Mouse (Mus musculus) spleen, adult 2 months (tissue): ENCODE measurements around the gene Khk. TPM values are rescaled to one million over a fixed set of nuclear protein-coding genes. Genes with fewer than 3 reads are reported as not detected.

ENCODE experiments used
- DNase-seq, 2 experiments: peaks; one replicate each; pipeline versions ENCODE4 v3.0.0 to v3.0.0-alpha.2; 2012 to 2021; ENCODE audit warnings: low spot score in 2 of 2, low read depth in 1 of 2
- H3K27ac ChIP-seq: fragments of 200-500 bp; 2 replicates; pipeline ENCODE4 v1.5.1; 2012; ENCODE audit warnings: low read length, inconsistent platforms; ENCODE audit not compliant: insufficient read depth
- H3K27me3 ChIP-seq: fragments of 200-500 bp; 2 replicates; pipeline ENCODE4 v1.6.1; 2012; ENCODE audit warnings: mild to moderate bottlenecking, moderate library complexity, low read length, inconsistent platforms; ENCODE audit not compliant: control insufficient read depth, insufficient read depth
- H3K36me3 ChIP-seq: fragments of 200-500 bp; 2 replicates; pipeline ENCODE4 v1.6.1; 2012; ENCODE audit warnings: mild to moderate bottlenecking, low read length, inconsistent platforms; ENCODE audit not compliant: control insufficient read depth, insufficient read depth
- H3K4me1 ChIP-seq: fragments of 200-500 bp; 2 replicates; pipeline ENCODE4 v1.6.1; 2011; ENCODE audit warnings: inconsistent platforms; ENCODE audit not compliant: control insufficient read depth, insufficient read depth, insufficient read length
- H3K4me3 ChIP-seq: fragments of 200-500 bp; 2 replicates; pipeline ENCODE4 v1.5.1; 2011; ENCODE audit warnings: mild to moderate bottlenecking, inconsistent platforms; ENCODE audit not compliant: insufficient read depth, insufficient read length; ENCODE audit errors: extremely low read depth
- CTCF ChIP-seq: fragments of 200-500 bp; IDR thresholded peaks from 2 replicates; pipeline ENCODE4 v1.5.1; 2011; ENCODE audit warnings: mild to moderate bottlenecking, inconsistent platforms; ENCODE audit not compliant: insufficient read depth, insufficient read length, insufficient replicate concordance; ENCODE audit errors: extremely low read depth
- POLR2A ChIP-seq: fragments of 200-500 bp; IDR thresholded peaks from 2 replicates; pipeline ENCODE4 v1.6.1; 2011; ENCODE audit warnings: low read depth, low read length, inconsistent platforms
- WGBS: fragments of 180-500 bp; shearing (Covaris S2); methylation state at CpG from one replicate; pipeline ENCODE4 v1.1.7; 2018; 5-methylcytosine and 5-hydroxymethylcytosine counted together
- polyA plus RNA-seq: library from polyadenylated mRNA; depleted of rRNA; stranded (reverse); fragments of >200 nt; gene quantifications from 2 replicates; pipeline ENCODE4 v1.2.3, GENCODE M21; 2012

Gene Khk
- polyA plus RNA-seq, 1 experiment: 28.0 TPM

- WGBS: 31% methylated on average over 13 of the region's 13 CpGs
- H3K4me3 ChIP-seq: peak within 1 kb of the TSS; percentile 38; the same call in 1 of the 2 replicates
- no peaks in the 10 kb centered on the region for H3K36me3 ChIP-seq
- no peaks in the 10 kb centered on the region for H3K27me3 ChIP-seq
- H3K4me1 ChIP-seq: peaks cover 5% of the 10 kb centered on the region; the same call in 1 of the 2 replicates
- TF ChIP-seq CTCF (no peak), POLR2A (no peak)
- DNase-seq: no peak
- peak within 1 kb of the TSS; percentile 65 for H3K27ac ChIP-seq
These were observed 8.0 kb upstream of the Khk start, which contains the start of gene Emilin1 for GRCm38 (mm10) chr5:30913060-30913841. Gene Emilin1 (plus strand): TSS chr5:30913402.

GRCm38 (mm10) chr5:30914101-30914635 is 7.1 kb upstream of the Khk start:
- Histone ChIP-seq H3K4me3 (peak overlapping the region; percentile 38; the same call in 1 of the 2 replicates), H3K36me3 (no peaks in the 10 kb centered on the region), H3K27me3 (no peaks in the 10 kb centered on the region), H3K27ac (peak overlapping the region; percentile 65), H3K4me1 (peaks cover 5% of the 10 kb centered on the region; the same call in 1 of the 2 replicates)
- WGBS: 44% methylated on average over 7 of the region's 7 CpGs
- DNase-seq: no peak
- TF ChIP-seq POLR2A: no peak
- no peak for TF ChIP-seq CTCF

- TF ChIP-seq POLR2A (no peak), CTCF (no peak)
- 45% methylated on average over 6 of the region's 6 CpGs for WGBS
- no peak for DNase-seq
These were observed 6.4 kb upstream of the Khk start for GRCm38 (mm10) chr5:30914849-30915248.

GRCm38 (mm10) chr5:30915456-30915855 is 5.8 kb upstream of the Khk start:
- Histone ChIP-seq H3K4me3 (peak overlapping the region; percentile 29; the same call in 1 of the 2 replicates), H3K4me1 (peaks cover 5% of the 10 kb centered on the region; the same call in 1 of the 2 replicates), H3K27me3 (no peaks in the 10 kb centered on the region), H3K27ac (peak overlapping the region; percentile 65), H3K36me3 (no peaks in the 10 kb centered on the region)
- DNase-seq: no peak
- WGBS: 21% methylated on average over 9 of the region's 9 CpGs
- no peak for TF ChIP-seq CTCF
- TF ChIP-seq POLR2A: no peak

More at GRCm38 (mm10) chr5:30914849-30915248, 6.4 kb upstream of the Khk start:
- H3K27me3 ChIP-seq: no peaks in the 10 kb centered on the region
- no peaks in the 10 kb centered on the region for H3K36me3 ChIP-seq
- H3K4me3 ChIP-seq: peak overlapping the region; percentile 26
- peaks cover 5% of the 10 kb centered on the region; the same call in 1 of the 2 replicates for H3K4me1 ChIP-seq
- peak overlapping the region; percentile 65; the same call in 1 of the 2 replicates for H3K27ac ChIP-seq

GRCm38 (mm10) chr5:30915974-30916433 is 5.2 kb upstream of the Khk start:
- DNase-seq: peak in 1 of 2 experiments; percentile 53
- Histone ChIP-seq H3K27ac (peak overlapping the region; percentile 24; the same call in 1 of the 2 replicates), H3K27me3 (no peaks in the 10 kb centered on the region), H3K4me1 (peaks cover 5% of the 10 kb centered on the region; the same call in 1 of the 2 replicates), H3K4me3 (no peak overlapping the region), H3K36me3 (no peaks in the 10 kb centered on the region)
- 4% methylated on average over 7 of the region's 7 CpGs for WGBS
- peak; percentile 50; the same call in 1 of the 2 replicates for TF ChIP-seq CTCF
- TF ChIP-seq POLR2A: no peak

- H3K4me3 ChIP-seq: no peak overlapping the region
- TF ChIP-seq CTCF (no peak), POLR2A (no peak)
- no peak for DNase-seq
- H3K27me3 ChIP-seq: no peaks in the 10 kb centered on the region
- no peaks in the 10 kb centered on the region for H3K36me3 ChIP-seq
- peaks cover 5% of the 10 kb centered on the region; the same call in 1 of the 2 replicates for H3K4me1 ChIP-seq
- peak overlapping the region; percentile 24 for H3K27ac ChIP-seq
- WGBS: 91% methylated on average over 9 of the region's 9 CpGs
These were observed 4.4 kb upstream of the Khk start for GRCm38 (mm10) chr5:30916841-30917240.
